Mouse (Mus musculus) gonadal fat pad, adult 2 months (tissue): Measurements from ENCODE around the gene Actn1. TPM values are rescaled to one million over a fixed set of nuclear protein-coding genes. Genes with fewer than 3 reads are reported as not detected.

Experiments
- DNase-seq: peaks from one replicate; pipeline ENCODE4 v3.0.0-alpha.2; 2012; ENCODE audit warnings: low read depth
- polyA plus RNA-seq: library from polyadenylated mRNA; depleted of rRNA; stranded (reverse); fragments of >200 nt; gene quantifications from 2 replicates; pipeline ENCODE4 v1.2.3, GENCODE M21; 2012

The Actn1 gene
- polyA plus RNA-seq, 1 experiment = 57.6 TPM

DNA sequence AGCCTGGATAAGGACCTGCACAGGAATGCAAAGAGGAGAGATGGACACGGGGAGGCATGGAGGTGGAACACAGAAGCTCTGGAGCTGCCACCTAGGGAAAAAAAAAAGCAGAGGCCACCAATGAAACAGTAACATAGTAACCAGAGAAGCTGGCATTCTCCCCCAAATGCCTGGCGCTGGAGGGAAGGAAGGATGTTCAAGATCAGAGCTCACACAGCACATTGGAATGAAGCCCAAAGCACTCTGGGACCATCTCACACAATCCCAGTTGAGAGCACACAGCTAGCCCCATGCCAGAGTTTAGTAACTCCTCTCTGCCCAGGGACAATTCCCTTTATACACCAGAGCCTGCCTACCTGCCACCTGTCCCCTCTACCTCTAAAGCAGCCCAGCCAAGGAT is 34.1 kb downstream of the Actn1 start:
- DNase-seq = no peak

DNA sequence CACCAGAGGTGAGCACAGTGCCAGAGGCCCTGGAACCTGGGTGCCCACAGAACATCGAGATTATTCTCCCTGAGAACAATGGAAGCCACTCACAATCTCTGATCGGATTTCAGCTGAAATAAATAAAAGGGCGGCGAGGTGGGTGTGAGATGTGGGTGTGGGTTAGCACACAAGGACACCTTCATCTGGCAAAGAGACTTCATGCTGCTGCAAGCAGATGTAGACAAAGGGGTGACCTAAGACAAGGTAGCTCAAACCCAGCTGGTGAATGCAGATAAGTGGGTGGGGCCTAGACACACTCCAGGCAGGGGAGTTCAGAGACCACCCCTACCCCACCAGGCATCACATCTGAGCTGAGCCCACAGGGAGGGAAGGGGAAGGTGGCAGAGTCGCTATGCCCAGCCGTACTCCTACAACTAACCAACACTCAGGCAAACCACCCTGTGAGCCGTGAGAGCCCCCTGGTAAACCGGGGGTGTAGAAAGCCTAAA is 35.9 kb downstream of the Actn1 start:
- no peak for DNase-seq

DNA sequence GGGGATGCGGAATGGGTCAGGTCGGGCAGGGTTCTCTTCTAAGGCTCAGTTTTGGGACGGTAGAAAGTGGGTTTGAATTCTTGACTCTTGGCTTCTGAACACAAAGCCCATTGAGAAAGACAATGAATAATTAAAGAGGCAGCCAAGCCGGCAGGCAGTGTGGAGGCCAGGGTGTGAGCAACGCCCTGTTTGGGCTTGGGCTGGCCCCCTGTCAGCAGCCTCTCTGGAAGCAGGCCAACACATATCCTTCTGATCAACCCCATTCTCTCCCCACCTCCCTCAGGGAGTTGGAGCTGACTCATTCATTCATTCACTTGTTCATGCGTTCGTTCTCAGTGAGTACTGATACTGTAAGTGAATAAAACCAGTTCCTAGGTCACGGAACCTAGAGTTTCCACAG is 36.7 kb downstream of the Actn1 start:
- DNase-seq = no peak

DNA sequence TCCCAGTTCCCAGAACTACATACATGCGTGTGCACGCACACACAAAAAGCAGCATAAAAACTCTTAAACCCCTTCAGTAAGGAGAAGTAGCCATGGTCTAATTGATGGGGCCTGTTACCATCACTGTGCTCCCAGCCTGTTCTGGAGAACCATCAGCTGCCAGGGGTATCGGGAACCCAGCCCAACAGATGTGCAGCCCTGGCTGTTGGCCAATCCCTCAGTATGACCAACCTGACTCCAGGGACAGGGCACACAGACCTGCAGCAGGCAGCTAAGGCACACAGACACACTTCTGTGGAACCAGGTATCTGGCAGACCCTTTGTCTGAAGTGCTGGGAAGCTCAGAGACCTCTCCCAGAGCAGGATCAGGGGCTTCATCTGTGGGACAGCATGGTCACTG is 37.7 kb downstream of the Actn1 start:
- no peak for DNase-seq

DNA sequence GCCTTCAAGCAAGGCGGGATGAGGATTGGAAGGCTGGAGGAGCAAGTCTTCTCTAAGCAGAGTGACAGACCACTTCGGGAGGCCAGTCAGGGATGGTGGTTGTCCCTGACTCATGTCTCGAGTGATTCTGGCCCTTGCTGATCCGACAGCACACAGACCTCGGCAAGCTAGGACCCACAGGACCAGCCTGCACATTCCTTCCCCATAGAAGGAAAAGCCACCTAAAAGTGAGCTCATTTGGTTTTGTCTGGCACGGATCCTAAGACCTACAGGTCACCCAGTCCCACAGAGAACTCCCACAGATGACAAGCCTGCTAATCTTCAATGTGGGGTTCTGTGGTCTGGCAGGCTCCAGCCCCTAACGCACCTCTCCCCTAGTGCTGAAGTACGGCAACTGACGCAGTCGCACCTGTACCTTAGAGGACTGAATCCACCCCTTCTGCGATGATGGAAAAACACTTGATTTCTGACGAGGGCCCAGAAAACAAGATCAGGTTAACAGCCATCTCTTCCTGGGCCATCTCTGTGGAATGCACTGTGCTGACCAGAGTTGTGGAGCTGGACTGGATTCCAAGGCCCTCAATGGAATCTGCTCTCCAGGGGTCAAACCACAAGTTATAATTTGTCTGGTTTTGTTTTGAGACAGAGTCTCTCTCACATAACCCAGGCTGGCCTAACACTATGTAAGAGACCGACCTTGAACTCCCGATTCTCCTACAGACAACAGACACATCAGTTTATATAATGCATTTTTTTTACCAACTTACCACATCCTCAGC is 39.7 kb downstream of the Actn1 start:
- DNase-seq = no peak

DNA sequence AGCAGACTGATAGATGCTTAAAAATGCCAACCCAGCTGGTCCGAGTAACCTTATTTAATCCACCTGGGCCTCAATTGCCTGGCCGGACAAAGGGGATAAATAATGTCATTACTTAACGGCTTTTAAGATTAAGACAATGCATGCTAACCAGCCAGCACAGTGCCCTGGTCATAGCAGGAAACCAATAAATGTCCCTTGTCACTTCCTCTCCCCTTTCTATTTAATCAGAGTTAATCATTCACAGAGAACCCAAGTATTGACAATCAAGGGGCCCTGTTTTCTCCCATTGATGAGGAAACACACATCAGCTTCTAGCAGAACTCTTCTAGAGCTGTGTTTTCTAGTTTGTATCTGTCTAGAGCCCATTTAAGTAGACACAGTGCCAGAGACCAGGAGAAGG is 41.4 kb downstream of the Actn1 start:
- DNase-seq = no peak

DNA sequence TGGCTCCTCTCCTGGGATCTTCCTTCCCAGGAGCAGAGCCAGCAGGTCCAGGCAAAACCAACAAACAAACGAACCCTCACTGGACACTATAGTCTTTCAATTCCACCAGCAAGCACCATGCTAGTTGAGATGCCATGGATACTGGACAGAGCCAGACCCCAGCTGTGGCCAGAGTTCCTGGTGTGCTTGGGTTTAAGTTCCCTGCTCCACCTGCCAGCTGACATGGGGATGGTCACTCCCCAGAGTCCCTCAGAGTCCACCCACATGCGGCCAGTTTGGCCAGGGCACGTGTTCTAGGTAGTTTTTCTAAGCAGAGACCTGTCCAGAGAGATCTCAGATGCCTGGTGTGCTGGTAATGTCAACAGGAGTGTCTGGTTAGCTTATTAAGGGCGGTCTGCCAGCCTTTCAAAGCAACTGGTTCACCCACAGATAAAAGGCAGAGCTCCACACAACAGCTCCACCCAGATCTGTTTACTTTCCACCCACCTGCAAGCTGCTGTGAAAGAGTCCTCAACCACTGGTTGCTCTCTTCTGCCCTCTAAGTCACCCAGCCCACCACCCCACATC is 42.0 kb downstream of the Actn1 start:
- DNase-seq = no peak

DNA sequence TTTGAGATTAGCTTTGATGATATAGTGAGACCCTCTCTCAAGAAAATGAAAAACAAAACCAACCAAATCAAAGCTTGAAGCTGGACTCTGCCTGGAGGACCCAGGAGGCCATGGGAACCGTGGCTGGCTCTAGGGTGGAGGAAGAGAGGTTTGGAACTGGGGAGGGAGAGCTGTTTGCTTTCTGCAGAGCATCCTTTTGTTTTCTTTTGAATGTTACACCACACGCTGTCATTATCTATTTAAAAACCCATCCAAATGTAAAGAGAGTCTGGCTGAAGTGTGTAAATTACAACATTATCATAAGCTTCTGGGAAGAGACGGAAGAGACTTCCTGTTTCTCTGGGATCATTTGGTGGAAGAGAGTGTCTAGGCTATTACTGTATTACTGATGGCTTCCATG is 43.1 kb downstream of the Actn1 start:
- DNase-seq = no peak

DNA sequence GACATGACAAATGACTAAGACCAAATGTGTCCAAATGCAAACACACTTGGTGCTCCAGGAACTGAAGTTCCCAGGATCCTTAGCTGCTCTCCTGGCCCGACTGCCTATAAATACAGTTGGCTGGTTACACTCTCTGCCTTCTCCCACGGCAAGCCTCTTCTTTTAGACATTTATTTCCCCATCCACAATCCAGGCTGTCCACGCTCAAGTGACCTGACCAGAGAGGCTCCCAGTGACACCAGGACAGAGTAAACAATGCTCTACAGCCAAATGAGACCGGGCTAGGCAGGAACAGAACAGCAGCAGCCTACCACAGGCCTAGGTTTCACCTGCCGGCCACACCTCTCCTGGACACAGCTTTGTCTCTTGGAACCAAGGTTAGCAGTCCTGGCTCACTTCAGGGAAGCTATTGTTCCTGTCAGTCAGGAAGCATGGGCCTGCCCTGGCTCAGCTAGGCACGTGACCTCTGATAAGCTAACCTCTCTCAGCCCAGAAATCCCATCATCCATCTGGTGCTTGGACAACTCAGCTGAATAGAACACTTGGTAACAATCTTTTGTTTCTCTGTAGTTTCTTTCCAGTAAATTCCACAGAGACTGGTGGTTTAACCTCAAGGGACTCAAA is 43.8 kb downstream of the Actn1 start:
- no peak for DNase-seq

DNA sequence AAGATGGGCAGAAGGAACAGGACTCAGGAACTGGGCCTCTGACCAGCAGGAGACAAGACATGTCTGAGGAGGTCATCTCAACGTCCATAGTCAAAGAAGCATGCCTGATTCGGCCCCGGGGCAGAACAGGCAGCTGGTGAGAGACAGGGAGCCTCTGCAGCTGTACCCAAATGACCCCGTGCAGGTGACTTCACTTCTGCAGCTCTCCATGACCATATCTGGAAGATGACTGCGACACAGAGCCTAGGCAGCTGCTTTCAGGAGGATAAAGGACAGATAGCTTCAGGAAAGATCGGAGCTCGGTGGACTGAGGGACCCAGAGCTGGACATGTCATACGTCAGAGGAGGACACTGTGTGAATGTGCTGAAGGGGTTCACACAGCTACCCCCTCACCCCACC is 46.4 kb downstream of the Actn1 start:
- no peak for DNase-seq

DNA sequence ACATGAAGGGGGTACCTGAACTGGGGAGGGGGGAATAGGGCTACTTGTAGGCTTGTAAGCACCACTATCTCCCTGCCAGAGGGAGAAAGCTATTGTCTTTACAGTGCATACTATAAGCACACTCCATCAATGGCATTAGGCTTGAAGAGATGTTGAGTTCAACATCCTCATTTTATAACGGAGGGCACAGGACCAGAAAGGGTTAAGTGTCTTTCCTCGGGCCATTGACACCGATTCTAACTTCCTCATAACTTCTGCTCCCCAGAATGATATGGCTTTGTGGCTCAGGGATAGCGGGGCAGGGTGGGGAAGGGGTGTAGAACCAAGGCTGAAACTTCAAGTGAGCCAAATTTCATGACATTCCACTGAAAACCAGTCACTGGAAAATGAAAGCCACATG is 46.9 kb downstream of the Actn1 start:
- DNase-seq = no peak

DNA sequence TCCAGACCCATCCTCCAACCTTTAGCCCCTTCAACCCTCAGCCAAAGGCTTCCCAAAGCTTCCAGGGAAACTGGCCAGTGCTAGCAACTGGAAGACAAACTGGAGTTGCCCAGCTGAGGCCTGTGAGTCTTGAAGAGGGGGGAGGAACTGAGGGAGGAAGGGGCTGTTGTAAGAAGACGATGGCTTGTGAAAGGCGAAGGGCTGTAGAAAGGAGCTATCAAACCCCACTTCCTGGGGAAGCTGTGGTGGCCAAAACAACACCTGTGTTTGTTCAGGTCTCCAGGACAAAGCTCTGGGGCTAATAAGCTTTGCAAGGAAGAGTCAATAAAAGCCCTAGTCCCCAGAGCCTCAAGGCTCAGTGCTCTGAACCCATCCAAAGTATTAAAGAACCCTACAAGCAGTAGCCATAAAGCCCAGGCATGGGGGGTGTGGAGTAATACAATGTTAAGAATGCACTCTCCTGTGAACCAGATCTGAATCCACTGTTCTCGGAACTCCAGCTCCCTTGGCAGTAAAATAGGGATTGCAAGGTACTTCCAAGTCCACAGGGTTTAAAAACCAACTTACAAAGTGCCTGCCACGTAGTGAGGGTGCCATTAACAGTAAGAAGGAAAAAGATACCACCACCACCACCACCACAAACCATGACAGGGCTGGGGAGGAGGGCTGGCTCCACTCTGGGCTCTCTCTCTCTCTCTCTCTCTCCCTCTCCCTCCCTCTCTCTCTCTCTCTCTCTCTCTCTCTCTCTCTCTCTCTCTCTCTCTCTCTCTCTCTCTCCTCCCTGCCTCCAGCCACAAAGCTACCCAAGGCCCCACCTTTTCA is 49.2 kb downstream of the Actn1 start:
- DNase-seq = no peak

DNA sequence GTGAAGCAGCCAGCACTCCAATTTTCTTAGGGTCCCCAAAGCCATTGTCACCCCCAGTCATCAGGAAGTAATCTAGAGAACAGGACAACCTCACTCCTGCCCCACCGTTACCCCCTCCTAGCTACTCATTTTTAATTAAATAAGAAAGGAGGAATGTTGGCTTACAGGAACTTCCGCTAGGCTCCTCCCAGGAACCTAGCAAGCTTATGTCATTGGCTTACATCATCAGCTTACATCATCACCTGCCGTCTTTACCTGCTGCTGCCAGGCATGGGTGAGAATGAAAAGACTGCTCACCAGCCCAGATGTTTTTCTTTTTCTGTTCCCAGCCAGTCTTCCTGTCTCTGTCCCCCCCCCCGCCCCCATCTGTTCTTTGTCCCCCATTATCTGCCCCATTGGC is 50.3 kb downstream of the Actn1 start:
- DNase-seq = no peak

DNA sequence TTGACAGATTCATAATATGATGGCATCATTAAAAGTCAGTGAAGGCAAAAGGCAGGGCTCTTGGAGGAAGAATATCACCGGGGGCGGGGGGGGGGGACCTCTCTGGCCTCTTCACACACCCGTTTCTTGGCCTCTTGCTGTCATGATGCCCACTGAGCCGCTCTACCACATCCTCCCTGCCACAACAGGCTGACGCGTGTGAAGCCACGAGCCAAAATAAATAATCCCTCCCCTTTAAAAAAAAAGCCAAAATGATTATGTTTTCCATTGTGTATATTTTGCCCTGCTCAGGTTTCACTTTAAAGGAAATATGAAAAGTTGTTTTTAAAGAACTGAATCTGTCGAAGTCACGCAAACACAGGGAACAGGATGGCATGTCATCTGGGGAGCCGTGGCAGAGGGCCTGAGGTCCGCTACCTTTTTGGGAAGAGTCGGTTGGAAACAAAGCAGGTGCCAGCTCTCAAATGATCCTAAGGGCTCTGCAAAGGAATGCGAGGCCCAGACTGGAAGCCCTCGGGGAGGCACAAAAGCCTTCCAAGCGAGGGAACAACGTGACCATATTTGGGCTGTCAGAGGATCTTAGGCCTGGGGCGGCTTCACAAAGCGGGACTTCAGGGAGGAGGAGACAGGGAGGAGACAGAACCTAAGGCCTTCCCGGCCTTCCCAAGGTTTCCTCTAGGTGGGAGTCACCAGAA is 51.9 kb downstream of the Actn1 start:
- no peak for DNase-seq

DNA sequence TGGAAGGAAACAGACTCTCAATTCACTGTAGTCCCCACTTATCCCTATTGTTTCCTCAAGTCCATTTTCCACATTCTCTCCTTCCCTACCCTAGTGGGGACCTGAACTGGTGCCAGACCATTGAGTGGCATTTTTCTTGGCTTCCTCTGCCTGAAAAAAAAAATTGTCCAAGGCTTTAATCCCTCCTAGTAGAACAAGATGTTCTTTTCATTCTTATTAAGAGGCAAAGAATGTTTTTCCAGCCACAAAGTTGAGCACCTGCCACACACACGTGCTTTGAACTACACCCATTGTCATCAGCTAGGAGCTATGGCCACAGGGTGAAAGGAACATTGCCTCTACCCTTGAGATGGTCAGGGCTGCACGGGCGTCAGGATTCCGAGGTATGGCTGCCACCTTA is 56.9 kb downstream of the Actn1 start:
- no peak for DNase-seq

DNA sequence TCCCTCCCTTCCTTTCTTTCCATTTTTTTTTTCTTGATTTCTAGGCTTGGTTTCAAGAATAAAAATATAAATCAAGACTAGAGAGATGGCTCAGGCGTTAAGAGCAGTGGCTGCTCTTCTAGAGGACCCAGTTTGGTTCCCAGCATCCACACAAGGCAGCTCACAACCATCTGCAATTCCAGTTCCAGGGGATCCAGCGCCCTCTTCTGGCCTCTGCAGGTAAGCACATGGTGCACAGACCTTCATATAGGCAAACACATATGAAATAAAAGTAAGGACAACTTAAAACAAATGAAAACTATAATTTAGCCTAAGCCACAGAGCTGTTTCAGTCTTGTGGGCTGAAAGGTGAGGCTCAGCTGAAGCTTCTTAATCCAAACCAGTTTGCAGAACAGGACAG is 60.4 kb downstream of the Actn1 start:
- no peak for DNase-seq

DNA sequence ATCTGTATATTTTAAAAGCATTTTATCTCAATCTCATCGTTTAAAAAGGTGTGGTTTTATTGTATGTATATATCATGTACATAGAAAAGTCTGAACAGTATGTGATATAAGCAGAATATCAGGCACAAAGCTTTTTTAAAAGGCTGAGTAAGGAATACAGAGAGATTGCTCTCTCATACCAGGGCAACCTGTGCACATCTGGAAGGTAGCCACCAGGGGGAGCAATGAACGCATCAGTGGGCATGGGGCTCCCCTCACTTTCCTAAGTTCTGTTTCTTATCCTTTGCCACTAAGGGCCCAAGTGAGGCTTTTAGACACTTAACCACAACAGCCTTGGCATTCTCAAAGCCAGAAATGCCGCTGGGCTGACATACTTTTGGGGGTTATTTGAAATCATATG is 61.7 kb downstream of the Actn1 start:
- no peak for DNase-seq

DNA sequence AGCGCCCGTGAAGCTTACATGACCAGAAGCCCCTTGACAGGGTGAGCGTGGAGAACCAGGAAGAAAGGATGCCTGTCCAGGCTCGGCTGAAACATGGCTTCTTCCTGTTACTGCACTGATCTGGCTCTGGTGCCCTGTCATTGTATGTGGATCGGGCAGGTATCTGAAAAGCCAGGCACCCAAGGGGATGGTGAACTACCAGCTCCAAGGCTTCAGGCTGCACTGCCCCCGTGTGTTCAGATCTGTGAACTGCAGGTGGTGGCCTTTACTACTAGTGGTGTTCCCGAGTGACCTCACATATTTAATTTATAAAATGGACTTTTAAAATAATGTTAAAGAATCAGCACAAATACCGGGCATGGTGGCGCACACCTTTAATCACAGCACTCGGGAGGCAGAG is 62.8 kb downstream of the Actn1 start:
- no peak for DNase-seq

DNA sequence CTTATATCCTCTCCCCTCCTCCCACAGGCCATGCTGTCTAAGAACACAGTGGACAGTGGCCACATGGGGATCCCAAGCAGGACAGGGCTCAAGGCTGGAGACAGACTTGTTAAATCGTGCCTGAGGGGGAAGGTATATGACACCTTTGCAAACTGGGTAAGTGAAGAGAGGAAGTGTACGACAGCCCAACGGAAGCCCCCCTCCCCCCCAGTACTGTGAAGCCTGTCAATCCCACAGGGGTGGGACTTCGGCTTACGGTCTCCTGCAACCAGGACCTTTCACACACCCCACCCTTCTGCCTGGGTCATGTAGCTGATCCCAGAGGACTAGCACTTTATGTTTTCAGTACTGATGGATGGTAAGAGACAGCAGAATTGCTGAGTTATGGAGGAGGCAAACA is 68.4 kb downstream of the Actn1 start:
- no peak for DNase-seq

DNA sequence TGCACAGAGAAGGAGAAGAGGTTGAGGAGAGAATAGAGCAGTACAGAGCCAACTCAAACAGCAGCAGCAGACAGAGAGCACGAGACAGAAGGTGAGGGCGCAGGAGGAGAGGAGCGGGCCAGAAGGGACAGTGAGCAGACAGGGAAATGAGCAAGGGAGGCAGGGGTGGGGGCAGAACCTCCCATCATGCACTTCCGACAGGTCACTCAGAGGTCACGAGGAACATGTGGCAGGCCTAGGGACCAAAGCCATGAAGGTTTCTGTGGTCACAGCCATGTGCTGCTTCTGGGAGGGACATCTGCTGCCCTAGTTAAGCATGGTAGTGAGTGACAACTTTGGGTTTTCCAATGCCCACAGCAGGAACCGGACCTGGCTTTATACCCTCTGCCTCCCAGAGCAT is 68.8 kb downstream of the Actn1 start:
- DNase-seq = no peak

DNA sequence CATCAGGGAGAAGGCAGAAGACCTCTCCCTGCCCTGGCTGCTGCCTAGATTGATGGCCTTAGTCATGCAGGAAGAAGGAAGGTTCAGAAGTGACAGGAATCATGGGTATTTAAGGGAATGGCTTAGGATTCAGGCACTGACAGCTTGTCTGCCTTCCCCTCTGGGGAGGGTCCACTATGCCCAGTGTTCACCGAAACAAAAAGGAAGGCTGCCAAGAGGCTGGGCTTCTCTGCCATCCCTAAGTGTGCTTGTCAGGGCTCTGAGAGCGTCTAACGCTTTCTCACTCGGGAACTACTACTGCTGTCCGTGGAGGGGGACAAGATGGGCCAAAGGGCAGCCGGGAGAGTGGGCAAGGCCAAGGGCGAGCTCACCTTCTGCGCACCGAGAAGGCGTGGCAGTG is 69.3 kb downstream of the Actn1 start:
- DNase-seq = no peak

DNA sequence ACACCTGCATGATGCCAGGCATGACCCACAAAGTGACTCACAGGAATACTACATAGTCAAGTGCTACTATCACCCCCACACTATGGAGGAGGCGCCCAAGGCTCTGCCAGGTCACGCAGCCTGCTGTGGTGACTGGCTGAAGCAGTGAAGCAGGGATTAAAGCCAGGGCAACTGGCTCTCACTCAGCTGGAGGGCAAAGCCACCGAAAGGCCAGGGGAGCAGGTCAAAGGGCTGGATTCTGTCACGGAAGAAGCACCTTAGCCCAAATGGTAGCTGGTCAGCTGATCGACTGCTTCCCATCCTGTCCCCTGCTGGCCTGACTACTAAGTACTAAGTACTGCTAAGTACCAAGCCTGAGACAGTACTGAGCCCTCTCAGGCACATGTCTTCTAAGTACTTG is 76.1 kb downstream of the Actn1 start:
- no peak for DNase-seq
